Mouse (Mus musculus): ENCODE results near the gene Zfp638. TPM values are rescaled to one million over a fixed set of nuclear protein-coding genes. Genes with fewer than 3 reads are reported as not detected.

Gene Zfp638
- polyA plus RNA-seq, 1 experiment from 2014 or later: 21.1 TPM

DNA sequence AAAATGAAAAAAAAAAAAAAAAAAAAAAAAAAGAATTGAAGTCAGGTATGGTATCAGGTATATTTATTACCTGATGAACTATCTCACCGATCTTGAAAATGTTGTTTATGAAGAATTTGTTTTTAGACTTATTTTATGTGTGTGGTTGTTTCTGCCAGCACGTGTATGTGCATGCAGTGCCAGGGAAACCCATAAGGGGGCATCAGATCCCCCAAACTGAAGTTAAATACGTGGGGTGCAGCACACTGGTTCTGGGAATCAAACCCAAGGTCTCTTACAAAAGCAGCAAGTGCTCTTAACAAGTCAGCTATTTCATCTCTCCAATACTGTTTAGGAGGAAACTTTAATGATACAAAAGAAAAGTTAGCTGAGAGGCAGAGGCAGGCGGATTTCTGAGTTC is 137.4 kb downstream of the Zfp638 start:
- Histone ChIP-seq H3K4me3 (ENCODE audit: low read depth, low read length) (no peak overlapping the region), H3K9ac (ENCODE audit: low read length) (no peak overlapping the region), H3K4me1 (replicated peaks; ENCODE audit: control insufficient read depth, insufficient read depth) (no peaks in the 10 kb centered on the region), H3K27ac (replicated peaks) (no peak overlapping the region), H3K36me3 (ENCODE audit: control insufficient read depth, insufficient read depth, low read length) (no peaks in the 10 kb centered on the region), H3K27me3 (ENCODE audit: control insufficient read depth, insufficient read depth, low read length) (no peaks in the 10 kb centered on the region), H3K4me2 (replicated peaks; ENCODE audit: low read depth) (no peak overlapping the region), H3K9me3 (ENCODE audit: control insufficient read depth, low read length) (no peaks in the 10 kb centered on the region)
- TF ChIP-seq EP300 (optimal IDR thresholded peaks at IDR 0.05): no peak
- TF ChIP-seq CTCF (IDR thresholded peaks at IDR 0.05; ENCODE audit: low read depth): 0 out of 2 replicates have a peak, but pooled peaks have one; percentile 10
- ATAC-seq (ENCODE audit: low FRiP score, low TSS enrichment) (no peak), DNase-seq (ENCODE audit: low spot score) (no peak)
- 93% methylated on average over 4 of the region's 4 CpGs for WGBS

DNA sequence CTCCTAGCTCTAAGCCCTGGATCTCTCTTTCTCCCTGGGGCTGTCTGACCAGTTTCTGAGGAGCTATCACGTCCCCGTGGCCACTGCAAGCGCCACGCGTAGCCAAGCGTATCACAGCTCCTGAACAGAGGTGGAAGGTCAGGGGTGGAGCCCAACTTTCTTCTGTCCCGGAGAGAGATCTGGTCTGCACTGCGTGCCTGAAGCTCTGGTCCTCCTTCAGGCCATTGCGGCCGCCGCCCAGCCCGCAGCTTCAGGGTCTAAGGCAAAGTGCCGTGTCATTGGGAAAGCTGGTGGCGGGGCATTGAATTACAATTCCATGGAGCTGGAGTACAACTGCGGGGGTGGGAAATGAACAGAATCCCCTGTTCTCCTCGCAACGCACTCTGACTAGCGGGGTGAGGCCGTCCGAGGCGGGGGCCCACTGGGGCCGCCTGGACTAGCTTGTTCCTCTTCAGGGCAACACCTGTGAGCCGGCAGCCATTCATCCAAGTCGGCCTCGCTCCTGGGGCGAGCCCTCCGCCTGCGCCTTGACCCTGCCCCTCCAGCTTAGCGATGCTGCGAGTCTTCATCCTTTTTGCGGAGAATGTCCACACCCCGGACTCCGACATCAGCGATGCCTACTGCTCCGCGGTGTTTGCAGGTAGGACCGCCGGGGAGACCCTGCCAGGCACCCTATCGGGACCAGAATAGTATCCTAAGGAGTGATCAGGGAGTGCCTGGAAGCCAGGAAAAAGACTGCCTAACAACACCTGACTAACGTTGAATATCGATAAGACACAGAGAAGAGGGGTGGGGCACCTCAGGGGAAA is 141.7 kb downstream of the Zfp638 start, which contains the start of gene Dysf:
TSS of gene Dysf (plus strand) at position 228 of the 809 bp plus-strand sequence.
- Histone ChIP-seq H3K4me3 (ENCODE audit: low read depth, low read length) (peak within 1 kb of the TSS; percentile 39), H3K9ac (ENCODE audit: low read length) (peak within 1 kb of the TSS; percentile 58), H3K4me1 (replicated peaks; ENCODE audit: control insufficient read depth, insufficient read depth) (no peaks in the 10 kb centered on the region), H3K36me3 (ENCODE audit: control insufficient read depth, insufficient read depth, low read length) (no peaks in the 10 kb centered on the region), H3K27me3 (ENCODE audit: control insufficient read depth, insufficient read depth, low read length) (no peaks in the 10 kb centered on the region), H3K27ac (replicated peaks) (peak within 1 kb of the TSS; percentile 85), H3K9me3 (ENCODE audit: control insufficient read depth, low read length) (no peaks in the 10 kb centered on the region), H3K4me2 (replicated peaks; ENCODE audit: low read depth) (peak within 1 kb of the TSS; percentile 84)
- ATAC-seq (ENCODE audit: low FRiP score, low TSS enrichment): peak; percentile 30
- WGBS: 1% methylated on average over 41 of the region's 41 CpGs
- peak; percentile 57 for DNase-seq (ENCODE audit: low spot score)
- peak; percentile 41; the same call in 1 of the 2 replicates for TF ChIP-seq CTCF (IDR thresholded peaks at IDR 0.05; ENCODE audit: low read depth)
- no peak for TF ChIP-seq EP300 (optimal IDR thresholded peaks at IDR 0.05)

DNA sequence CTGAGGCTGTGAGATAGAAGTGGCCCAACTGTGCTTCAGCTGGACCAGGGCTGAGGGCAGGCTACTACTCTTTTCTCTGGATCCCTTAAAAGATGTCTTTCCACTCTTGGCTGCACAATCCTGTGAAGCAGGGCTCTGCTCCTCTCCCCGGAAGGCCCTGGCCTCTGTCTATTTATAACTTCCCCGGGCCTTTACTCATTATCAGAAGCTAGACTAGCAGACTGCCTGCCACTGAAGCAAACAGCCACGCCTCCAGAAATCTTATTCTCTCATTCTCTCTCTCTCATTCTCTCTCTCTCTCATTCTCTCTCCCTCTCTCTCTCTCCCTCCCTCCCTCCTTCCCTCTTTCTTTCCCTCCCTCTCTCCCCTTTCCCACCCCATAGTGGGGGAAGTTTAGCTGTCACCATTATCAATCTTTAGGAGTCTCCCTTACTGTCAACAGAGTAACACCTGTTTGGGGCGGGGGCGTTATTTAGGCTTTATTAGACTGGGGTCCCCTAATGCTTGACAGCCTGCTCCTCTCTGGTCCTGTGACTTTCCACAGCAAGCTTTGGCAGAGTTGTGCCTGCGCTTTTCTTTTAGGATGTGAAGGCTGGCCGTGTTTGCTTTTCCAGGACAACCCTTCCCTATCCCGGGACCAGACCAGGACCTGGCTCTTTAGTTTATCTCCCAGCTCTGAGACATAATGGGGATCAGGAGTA is 142.4 kb downstream of the Zfp638 start:
- Histone ChIP-seq H3K27ac (replicated peaks) (peak overlapping the region; percentile 85), H3K27me3 (ENCODE audit: control insufficient read depth, insufficient read depth, low read length) (no peaks in the 10 kb centered on the region), H3K4me1 (replicated peaks; ENCODE audit: control insufficient read depth, insufficient read depth) (no peaks in the 10 kb centered on the region), H3K36me3 (ENCODE audit: control insufficient read depth, insufficient read depth, low read length) (no peaks in the 10 kb centered on the region), H3K9me3 (ENCODE audit: control insufficient read depth, low read length) (no peaks in the 10 kb centered on the region), H3K4me3 (ENCODE audit: low read depth, low read length) (peak overlapping the region; percentile 39; the same call in 1 of the 2 replicates), H3K9ac (ENCODE audit: low read length) (peak overlapping the region; percentile 58), H3K4me2 (replicated peaks; ENCODE audit: low read depth) (peak overlapping the region; percentile 84)
- ATAC-seq (ENCODE audit: low FRiP score, low TSS enrichment) (0 out of 2 replicates have a peak, but pooled peaks have one; percentile 52), DNase-seq (ENCODE audit: low spot score) (no peak)
- WGBS: 24% methylated on average over 8 of the region's 8 CpGs
- no peak for TF ChIP-seq CTCF (IDR thresholded peaks at IDR 0.05; ENCODE audit: low read depth)
- no peak for TF ChIP-seq EP300 (optimal IDR thresholded peaks at IDR 0.05)

DNA sequence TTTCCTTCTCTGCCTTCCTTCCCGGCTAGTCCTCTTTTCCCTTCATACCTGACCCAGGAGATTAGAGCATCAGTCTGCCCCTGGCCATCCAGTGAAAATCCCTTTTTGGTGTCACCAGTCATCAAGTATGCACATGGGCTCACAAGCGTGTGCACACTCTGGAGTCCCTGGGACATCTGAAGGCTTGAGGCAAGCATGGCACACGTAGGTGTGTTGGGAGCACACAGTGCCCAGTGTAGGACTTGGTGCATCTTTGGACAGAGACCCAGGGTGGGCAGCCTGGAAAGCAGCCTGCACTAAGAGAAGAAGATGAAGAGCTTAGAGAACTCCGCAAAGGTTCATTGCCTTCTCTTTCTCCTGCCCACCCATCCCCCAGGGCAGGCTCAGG is 143.0 kb downstream of the Zfp638 start:
- WGBS: 50% methylated on average over 4 of the region's 4 CpGs
- no peak overlapping the region for H3K9ac ChIP-seq (ENCODE audit: low read length)
- H3K27ac ChIP-seq (replicated peaks): peak overlapping the region; percentile 85
- H3K4me3 ChIP-seq (ENCODE audit: low read depth, low read length): no peak overlapping the region
- H3K4me1 ChIP-seq (replicated peaks; ENCODE audit: control insufficient read depth, insufficient read depth): no peaks in the 10 kb centered on the region
- H3K36me3 ChIP-seq (ENCODE audit: control insufficient read depth, insufficient read depth, low read length): no peaks in the 10 kb centered on the region
- ATAC-seq (ENCODE audit: low FRiP score, low TSS enrichment) (0 out of 2 replicates have a peak, but pooled peaks have one; percentile 16), DNase-seq (ENCODE audit: low spot score) (no peak)
- TF ChIP-seq EP300 (optimal IDR thresholded peaks at IDR 0.05): no peak
- TF ChIP-seq CTCF (IDR thresholded peaks at IDR 0.05; ENCODE audit: low read depth): no peak
- H3K9me3 ChIP-seq (ENCODE audit: control insufficient read depth, low read length): no peaks in the 10 kb centered on the region
- peak overlapping the region; percentile 84; the same call in 1 of the 2 replicates for H3K4me2 ChIP-seq (replicated peaks; ENCODE audit: low read depth)
- no peaks in the 10 kb centered on the region for H3K27me3 ChIP-seq (ENCODE audit: control insufficient read depth, insufficient read depth, low read length)

DNA sequence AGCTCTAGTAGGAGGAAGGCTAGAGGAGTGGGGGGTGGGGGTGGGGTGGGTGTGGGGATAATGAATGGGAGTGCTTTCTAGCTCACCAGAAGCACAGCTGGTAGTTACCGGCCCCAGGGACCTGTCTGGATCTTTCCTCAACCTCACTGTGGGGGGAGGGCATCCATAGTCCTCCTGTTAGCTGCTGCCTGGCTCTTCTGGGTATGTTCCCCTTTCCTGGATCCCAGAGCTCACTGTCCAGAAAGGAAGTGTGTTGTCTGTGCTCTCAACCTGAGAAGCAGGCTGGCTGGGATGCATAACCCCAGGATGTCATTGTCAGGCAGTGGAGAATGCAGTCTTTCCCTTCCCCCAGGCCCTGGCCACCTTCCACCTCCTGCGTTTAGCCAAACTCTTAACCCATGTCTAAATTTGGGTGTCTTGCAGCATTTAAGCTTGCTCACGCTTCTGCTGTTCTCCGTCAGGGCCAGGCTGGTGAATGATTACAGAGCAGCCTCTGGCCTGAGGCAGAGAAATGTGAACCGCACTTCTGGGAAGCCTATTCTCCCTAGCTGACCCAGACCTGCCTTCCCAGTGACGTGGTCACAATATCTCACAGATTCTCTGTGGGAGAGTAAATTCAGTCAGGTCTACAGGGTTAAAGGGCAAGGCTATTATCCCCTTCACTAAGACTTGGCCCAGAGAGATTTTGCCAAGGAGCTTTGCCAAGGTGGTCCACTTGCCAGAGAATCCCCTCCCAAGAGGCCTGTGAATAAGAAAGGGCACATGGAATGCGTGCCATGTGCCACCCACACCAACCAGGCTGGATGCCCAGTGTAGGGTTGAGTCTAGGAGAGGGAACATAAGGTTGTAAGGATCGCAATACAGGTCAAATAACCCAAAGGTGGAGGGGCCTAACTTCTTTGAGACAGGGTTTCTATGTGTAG is 143.7 kb downstream of the Zfp638 start:
- peak overlapping the region; percentile 84; the same call in 1 of the 2 replicates for H3K4me2 ChIP-seq (replicated peaks; ENCODE audit: low read depth)
- H3K36me3 ChIP-seq (ENCODE audit: control insufficient read depth, insufficient read depth, low read length): no peaks in the 10 kb centered on the region
- ATAC-seq (ENCODE audit: low FRiP score, low TSS enrichment): peak; percentile 71; the same call in 1 of the 2 replicates
- WGBS: 33% methylated on average over 8 of the region's 8 CpGs
- no peaks in the 10 kb centered on the region for H3K9me3 ChIP-seq (ENCODE audit: control insufficient read depth, low read length)
- TF ChIP-seq CTCF (IDR thresholded peaks at IDR 0.05; ENCODE audit: low read depth) (no peak), EP300 (optimal IDR thresholded peaks at IDR 0.05) (no peak)
- H3K9ac ChIP-seq (ENCODE audit: low read length): no peak overlapping the region
- peak overlapping the region; percentile 85 for H3K27ac ChIP-seq (replicated peaks)
- peak; percentile 37 for DNase-seq (ENCODE audit: low spot score)
- H3K27me3 ChIP-seq (ENCODE audit: control insufficient read depth, insufficient read depth, low read length): no peaks in the 10 kb centered on the region
- H3K4me3 ChIP-seq (ENCODE audit: low read depth, low read length): no peak overlapping the region
- H3K4me1 ChIP-seq (replicated peaks; ENCODE audit: control insufficient read depth, insufficient read depth): no peaks in the 10 kb centered on the region
